Mouse (Mus musculus): ENCODE measurements around the gene Vmn1r65. TPM values are rescaled to one million over a fixed set of nuclear protein-coding genes. Genes with fewer than 3 reads are reported as not detected.
"Not testable (repeated sequence)": the region's sequence is repeated elsewhere in the genome, so short reads cannot be mapped to it uniquely, and the experiment has no call there.

Gene Vmn1r65
- total RNA-seq (2021) = not detected
- long read RNA-seq, experiment 1 = 0 reads
- long read RNA-seq, experiment 2 = 0 reads

DNA sequence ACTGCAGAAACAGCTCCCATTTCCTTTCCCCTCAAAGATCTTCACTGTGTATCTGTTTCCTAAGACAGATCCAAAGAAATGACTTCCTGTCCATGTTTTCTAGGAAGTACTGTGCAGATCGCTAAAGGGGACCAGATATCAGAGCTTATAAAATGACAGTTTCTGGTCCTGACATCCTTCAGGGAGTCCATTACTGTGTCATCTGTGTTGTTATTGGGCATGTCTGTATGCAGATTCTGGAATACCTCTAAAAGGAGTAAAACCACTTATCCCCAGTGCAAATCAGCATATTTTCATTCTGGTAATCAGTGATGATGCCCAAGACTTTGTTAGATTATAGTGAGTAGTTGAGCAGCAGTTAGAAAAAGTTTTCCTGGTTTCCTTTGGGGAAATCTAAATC, at the start of gene Vmn1r65:
TSS of gene Vmn1r65 (minus strand) at position 101 of the 400 bp plus-strand sequence.
- TF ChIP-seq CTCF (IDR thresholded peaks at IDR 0.05) = no peak
- DNase-seq (ENCODE audit: extremely low spot score in 1 of 2, low spot score in 2 of 2) = no peak
- no peak within 1 kb of the TSS for H3K27ac ChIP-seq
- intact Hi-C loops (cut with DNase I) = no loop called here
- H3K4me3 ChIP-seq = no peak within 1 kb of the TSS

GRCm38 (mm10) chr7:6044861-6045260, 34.1 kb upstream of the Vmn1r65 start, which contains the start of gene Nlrp4c:
TSS of gene Nlrp4c (plus strand) at chr7:6045161.
- no peak for TF ChIP-seq CTCF (IDR thresholded peaks at IDR 0.05)
- DNase-seq (ENCODE audit: extremely low spot score in 1 of 2, low spot score in 2 of 2) = no peak
- intact Hi-C loops (cut with DNase I) = no loop called here
- no peak within 1 kb of the TSS for H3K4me3 ChIP-seq
- no peak within 1 kb of the TSS for H3K27ac ChIP-seq

- DNase-seq (ENCODE audit: extremely low spot score in 1 of 2, low spot score in 2 of 2); intact Hi-C loops (cut with DNase I); H3K27ac ChIP-seq; H3K4me3 ChIP-seq: not testable (repeated sequence)
Observed at GRCm38 (mm10) chr7:5982426-5982825, 28.4 kb downstream of the Vmn1r65 start.

DNA sequence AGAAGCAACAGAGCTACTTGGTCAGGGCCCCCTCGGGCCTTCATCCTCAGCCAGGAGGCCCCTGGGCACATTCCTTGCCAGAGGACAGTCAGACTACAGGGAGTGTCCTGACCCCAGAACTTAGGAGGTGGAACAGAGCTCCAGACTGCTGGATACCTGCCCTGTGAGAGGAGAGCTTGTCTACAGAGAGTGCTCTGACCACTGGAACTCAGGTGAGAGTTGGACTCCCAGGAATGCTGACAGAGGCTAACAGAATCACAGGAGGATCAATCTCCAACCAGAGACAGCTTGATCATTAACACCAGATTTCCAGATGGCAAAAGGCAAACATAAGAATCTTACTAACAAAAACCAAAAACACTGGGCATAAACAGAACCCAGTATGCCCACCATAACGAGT, 38.3 kb downstream of the Vmn1r65 start:
- H3K4me3 ChIP-seq; DNase-seq (ENCODE audit: extremely low spot score in 1 of 2, low spot score in 2 of 2); intact Hi-C loops (cut with DNase I); H3K27ac ChIP-seq: not testable (repeated sequence)

Other genes with a start within 250 kb of the Vmn1r65 start
- not detected for gene Vmn1r63, start 205.6 kb downstream of the Vmn1r65 start, total RNA-seq (2021)
- not detected for gene Vmn1r64, start 126.5 kb downstream of the Vmn1r65 start, total RNA-seq (2021)
- not detected for gene Nlrp4c, start 34.2 kb upstream of the Vmn1r65 start, total RNA-seq (2021)
- gene Zfp787, start 145.0 kb upstream of the Vmn1r65 start, total RNA-seq (2021) = 10 to 100 TPM; 27.8 to 30.2 TPM
- 10 to 100 TPM; 62.0 to 66.7 TPM for gene Zfp444, start 161.2 kb upstream of the Vmn1r65 start, total RNA-seq (2021)
- gene Galp, start 186.1 kb upstream of the Vmn1r65 start, total RNA-seq (2021) = not detected
- gene Zscan5b, start 211.3 kb upstream of the Vmn1r65 start, total RNA-seq (2021) = not detected
- gene Epp13, start 241.7 kb upstream of the Vmn1r65 start, total RNA-seq (2021) = not detected

Measured in left cerebral cortex, adult 2 months (tissue).